Mouse (Mus musculus): ENCODE results near the gene Zmynd8.

DNA sequence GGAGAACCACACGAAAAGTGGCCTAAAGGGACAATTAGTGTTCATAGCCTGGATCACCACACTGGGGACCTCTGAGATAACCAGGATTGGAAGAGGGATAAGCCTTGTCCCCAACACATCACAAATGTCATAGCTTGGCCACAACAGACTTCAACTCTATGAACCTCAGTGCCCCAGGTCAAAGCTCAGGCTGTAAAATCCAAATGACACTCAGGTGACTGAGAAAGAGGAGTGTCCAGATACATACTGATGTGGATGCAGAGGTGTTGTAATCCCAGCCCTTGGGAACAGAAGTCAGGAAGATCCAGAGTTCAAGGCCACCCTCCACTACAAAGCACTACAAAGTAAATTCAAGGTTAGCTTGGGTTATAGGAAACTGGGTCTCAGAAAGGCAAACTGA lies 29.6 kb downstream of the Zmynd8 start:
- no peak for TF ChIP-seq CTCF (conservative IDR thresholded peaks at IDR 0.05; ENCODE audit: insufficient read depth, insufficient read length, low read depth, low read length)
- TF ChIP-seq POLR2A (IDR thresholded peaks at IDR 0.05; ENCODE audit: low read depth, low read length), result no peak
